Mouse (Mus musculus): ENCODE results near the gene Filip1.

Gene Filip1

GRCm38 (mm10) chr9:79947973-79948372, 64.7 kb downstream of the Filip1 start:
- DNase-seq (ENCODE audit: low read depth): no peak

DNA sequence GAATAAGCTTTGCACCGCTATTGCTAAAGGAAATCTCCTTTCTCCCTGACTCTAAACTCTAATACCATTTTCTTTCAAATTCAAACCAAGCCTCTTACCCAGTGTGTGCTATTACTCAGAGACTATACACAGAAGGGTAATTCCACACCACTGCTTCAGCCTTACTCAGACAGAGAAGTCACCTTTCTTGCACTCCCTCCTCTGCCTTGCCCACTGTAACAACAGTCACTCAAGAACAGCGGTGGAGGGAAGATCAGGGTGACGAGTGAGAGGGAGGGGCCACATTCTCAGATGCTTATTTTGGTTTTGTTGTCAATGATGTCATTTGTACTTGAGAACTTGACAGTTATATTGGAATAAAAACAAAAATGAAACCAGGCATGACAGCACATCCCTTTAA, 65.2 kb downstream of the Filip1 start:
- peak; percentile 45 for DNase-seq (ENCODE audit: low read depth)

- DNase-seq (ENCODE audit: low read depth): no peak
Observed at GRCm38 (mm10) chr9:79944872-79945271, 67.8 kb downstream of the Filip1 start.

- DNase-seq (ENCODE audit: low read depth): no peak
Observed at GRCm38 (mm10) chr9:79943986-79944385, 68.7 kb downstream of the Filip1 start.

DNA sequence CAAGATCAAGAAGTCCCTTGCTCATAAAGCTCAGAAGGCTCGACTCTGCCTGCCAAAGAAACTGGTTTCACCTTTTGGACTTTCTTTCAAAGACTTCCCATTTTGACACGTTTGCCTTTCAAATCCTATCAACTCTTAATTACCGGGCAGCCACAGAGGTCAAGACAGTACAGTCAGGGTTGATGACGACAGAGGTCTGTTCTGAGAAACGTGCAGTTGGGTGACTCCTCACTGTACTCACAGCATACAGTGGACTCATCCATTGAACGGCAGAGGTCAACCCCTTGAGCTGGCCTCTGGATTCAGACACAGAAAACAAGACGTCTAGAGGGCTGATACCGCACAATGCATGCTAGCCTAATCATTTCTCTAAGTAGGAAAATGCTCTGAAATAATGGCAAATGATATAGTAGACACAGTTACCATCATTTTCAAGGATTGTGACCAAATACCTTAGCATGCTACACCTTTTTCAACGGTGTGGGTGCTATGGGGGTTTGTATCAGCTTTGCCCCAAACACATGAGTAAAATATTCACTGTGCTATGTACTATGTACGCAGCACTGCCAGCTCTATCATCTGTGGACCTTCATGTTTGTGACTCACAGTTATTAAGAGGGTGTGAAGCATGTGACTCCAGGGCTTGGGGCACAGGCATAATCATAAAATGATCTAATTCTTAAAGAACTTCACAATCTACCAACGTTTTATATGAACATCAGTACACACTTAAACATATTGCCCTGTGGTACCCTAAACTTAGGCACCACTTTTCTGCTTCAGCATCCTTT, 74.0 kb downstream of the Filip1 start:
- no peak for DNase-seq (ENCODE audit: low read depth)

- no peak for DNase-seq (ENCODE audit: low read depth)
Observed at GRCm38 (mm10) chr9:79937570-79937969, 75.1 kb downstream of the Filip1 start.

DNA sequence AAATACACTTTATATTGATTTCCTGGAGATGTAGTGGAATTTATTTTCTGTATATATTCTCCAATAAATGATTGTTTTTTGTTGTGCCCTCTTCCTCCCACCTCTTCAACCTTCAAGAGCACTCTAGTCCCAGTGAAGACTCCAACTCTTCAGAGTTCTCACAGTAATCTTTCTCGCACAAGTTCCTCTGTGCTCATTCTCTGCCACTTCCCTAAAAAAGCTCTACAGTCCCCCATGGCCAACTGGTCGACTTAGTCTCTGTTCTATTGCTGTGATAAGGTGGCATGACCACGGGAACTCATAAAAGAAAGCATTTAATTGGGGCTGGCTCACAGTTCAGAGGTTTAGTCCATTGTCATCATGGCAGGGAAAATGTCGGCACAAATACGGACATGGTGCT, 80.1 kb downstream of the Filip1 start:
- DNase-seq (ENCODE audit: low read depth): no peak

GRCm38 (mm10) chr9:79928092-79928491, 84.6 kb downstream of the Filip1 start:
- DNase-seq (ENCODE audit: low read depth): no peak

- no peak for DNase-seq (ENCODE audit: low read depth)
Observed at GRCm38 (mm10) chr9:79927156-79927870, 85.3 kb downstream of the Filip1 start.

DNA sequence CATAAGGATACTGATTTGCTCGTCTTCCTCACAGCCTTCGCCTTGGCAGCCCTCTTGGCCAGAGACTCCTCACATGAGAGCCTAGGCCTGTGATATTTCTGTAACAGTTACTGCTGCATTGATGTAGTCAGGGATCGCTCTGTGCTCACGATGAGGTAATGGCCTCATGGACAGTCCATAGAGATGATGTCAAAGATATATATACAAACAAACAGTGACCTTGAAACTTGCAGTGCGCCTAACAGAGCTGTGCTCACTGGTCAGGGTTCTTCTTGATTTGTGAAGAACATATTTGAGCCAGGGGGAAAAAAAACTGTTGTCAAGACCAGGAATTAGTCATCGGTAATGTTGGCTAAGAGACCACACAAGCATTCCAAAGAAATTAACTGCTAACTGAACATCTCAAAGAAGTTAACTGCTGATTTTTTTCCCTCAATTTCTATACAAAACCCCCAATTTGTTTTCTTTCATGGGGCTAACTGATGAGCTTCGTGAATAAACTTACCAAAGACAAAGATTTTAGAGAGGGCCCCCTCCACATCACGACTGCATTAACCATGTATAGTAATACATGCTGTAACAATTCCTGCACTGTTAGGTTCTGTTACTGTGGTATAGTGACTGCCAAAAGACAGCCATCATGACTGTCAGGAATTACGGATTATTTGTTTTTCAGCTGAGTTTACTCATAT, 86.0 kb downstream of the Filip1 start:
- no peak for DNase-seq (ENCODE audit: low read depth)

- no peak for DNase-seq (ENCODE audit: low read depth)
Observed at GRCm38 (mm10) chr9:79925950-79926349, 86.7 kb downstream of the Filip1 start.

GRCm38 (mm10) chr9:79923262-79923661, 89.4 kb downstream of the Filip1 start:
- DNase-seq (ENCODE audit: low read depth): no peak

- no peak for DNase-seq (ENCODE audit: low read depth)
Observed at GRCm38 (mm10) chr9:79922493-79922760, 90.2 kb downstream of the Filip1 start.

GRCm38 (mm10) chr9:79921701-79922492, 90.8 kb downstream of the Filip1 start:
- DNase-seq (ENCODE audit: low read depth): no peak

DNA sequence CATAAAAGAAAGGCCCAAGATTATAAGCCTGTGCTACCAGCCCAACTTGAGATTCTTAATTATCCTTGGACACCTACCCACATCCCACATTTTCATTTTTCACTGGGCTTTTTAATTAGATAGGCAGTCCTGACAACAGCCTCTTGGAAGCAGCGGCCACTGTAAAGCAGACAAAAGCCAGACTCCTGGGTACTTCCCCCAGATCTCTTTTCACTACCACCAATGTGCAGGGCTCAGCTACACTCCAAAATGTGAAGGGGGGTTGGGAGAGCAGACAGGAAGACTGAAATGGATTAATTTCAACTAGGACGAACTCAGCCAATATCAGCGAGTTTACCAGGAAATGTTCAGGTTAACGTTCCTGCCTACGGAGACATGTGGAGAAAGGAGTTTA, 92.1 kb downstream of the Filip1 start:
- DNase-seq (ENCODE audit: low read depth): no peak

DNA sequence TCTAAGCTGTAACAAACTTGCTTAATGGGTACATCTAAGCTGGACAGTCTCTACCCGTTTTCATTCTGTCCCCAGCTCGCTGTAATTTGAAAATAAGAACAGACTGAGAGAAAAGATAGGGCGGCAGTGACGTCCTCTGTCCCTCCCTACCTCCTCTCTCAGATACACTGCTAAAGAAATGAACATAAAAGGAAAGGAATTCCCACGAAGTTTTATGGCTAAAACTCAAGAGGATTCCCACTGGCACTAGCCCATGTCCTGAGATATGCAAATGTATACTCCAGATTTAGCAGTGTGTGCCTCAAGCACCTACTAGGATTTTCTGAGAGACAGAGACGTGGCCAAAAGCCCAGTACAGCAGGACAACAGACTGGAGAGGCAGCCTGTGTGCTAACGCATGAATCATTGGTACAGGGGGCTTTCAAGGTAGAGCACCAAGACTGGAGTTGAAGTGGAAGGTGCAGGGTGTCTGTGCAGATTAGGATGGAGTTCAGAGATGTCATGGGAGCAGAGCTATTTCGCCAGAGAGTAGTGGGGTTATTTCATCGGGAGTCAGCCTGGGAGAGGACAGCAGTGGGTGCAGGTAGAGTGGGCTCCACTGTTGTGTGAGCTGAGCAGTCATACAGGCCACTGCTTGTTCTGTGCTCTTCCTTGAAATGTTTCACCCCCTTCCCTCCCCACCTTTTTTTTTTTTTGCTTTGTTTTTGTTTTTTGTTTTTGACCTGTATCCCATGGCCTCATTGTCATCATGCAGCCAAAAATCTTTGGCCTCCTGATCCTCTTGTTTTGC, 92.7 kb downstream of the Filip1 start:
- DNase-seq (ENCODE audit: low read depth): no peak

DNA sequence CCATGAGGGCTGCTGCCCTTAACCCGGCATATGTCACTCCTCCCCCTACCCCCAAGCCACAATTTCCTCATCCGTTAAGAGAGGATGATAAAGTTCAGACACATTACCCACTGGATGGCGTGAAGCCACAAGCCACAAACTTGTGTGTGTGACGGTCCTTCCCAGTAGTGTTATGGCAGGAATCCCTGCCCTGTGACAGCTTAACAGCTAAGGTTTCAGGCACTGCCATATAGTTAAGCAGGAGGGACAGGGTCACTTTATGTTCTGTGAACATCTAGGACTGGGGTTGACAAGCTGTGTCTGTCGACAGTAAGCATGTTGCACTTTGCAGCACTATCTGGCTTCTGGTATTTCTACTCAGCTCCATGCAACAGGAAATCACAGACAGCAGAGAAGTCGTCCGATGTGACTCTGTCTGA, 93.3 kb downstream of the Filip1 start:
- peak; percentile 73 for DNase-seq (ENCODE audit: low read depth)

- no peak for DNase-seq (ENCODE audit: low read depth)
Observed at GRCm38 (mm10) chr9:79918325-79919117, 94.1 kb downstream of the Filip1 start.

DNA sequence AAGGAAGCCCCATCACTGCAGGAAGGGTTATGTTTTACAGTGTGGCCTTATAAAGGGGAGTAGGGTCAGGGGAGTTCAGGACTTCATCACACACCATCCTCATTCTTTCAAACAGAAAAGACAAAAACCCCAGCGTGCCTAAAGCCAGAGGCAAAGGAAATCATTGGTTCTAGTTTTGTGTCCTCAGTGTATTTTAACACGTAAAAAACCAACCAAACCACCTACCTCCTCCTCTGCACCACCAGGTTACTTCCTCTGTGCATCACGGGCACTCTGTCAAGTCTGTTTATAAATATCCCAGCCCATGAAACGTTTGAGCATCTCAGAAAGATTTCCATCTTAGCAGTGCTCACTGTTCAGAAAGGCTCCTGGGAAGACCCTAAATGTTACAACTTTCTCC, 98.4 kb downstream of the Filip1 start:
- peak; percentile 43 for DNase-seq (ENCODE audit: low read depth)

DNA sequence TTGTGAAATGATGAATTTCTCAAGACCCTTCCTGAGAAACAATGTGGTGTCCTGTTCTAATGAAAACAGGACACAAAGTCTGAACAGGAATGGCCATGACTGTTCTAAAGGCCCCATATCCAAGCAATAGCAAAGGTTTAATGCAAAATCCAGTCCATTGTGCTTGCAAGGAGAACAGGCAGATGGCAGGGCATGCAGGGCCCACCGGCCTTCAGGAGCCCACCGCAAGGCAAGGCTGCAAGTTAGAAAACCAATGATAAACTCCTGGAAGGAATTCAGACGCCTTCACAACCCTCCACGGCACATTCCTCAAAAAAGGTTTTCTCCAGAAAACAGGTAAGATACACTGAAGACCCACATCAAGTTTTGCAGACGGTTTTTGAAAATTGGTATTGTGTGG, 99.7 kb downstream of the Filip1 start:
- no peak for DNase-seq (ENCODE audit: low read depth)

GRCm38 (mm10) chr9:79910166-79910565, 102.5 kb downstream of the Filip1 start:
- DNase-seq (ENCODE audit: low read depth): no peak
